Mouse (Mus musculus) stomach, postnatal 0 days (tissue): ENCODE measurements around the gene Tefm.
A peak's percentile ranks its signal among the peaks of the same experiment; 100 is the strongest.

Experiments
- CTCF ChIP-seq: IDR thresholded peaks from 2 replicates; pipeline ENCODE4 v1.5.1; 2016; ENCODE audit warnings: antibody characterized with exemption, low read depth, mild to moderate bottlenecking, moderate library complexity
- EP300 ChIP-seq: optimal IDR thresholded peaks from 2 replicates; pipeline ENCODE3; 2016; ENCODE audit warnings: antibody characterized with exemption

DNA sequence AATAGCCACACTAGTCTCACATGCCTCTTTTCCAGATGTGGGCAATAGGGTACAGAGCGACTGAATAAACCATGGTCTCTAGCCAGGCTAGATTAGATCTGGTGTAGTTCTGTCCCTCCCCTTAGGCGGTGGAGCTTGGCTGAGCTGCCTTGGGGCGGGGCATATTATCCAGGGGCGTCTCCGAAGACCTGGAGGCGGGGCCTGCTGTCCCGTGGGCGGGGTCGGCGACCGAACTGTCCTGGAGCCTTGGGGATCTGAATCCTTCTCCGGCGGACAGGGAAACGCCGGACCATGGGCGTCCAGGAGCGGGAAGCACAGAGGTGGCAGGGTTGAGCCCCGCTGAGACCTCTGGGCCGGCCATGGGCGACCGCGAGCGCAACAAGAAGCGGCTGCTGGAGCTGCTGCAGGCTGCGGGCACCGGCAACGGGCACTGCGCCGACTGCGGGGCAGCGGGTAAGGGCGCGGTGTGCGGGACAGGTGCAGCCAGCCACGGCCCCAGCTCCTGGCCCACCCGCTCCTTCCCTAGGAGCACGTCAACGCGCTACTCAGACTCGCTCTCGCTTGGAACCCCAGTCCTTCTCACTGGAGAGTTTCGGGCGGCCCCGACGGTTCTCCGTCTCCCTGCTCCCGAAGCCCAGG is 12.0 kb upstream of the Tefm start, which contains the start of gene Adap2:
- 0 out of 2 replicates have a peak, but pooled peaks have one; percentile 5 for TF ChIP-seq CTCF
- TF ChIP-seq EP300, result no peak
